Mouse (Mus musculus): ENCODE results near the gene Atp6ap1l. TPM values are rescaled to one million over a fixed set of nuclear protein-coding genes. Genes with fewer than 3 reads are reported as not detected.
"Not testable (repeated sequence)": the region's sequence is repeated elsewhere in the genome, so short reads cannot be mapped to it uniquely, and the experiment has no call there.

The Atp6ap1l gene
- 0.23 TPM in 1 of 2 replicates, not detected in the other for polyA plus RNA-seq (2015; fragmentation: Nextera tagmentation; extraction: Ambion mirVana)

GRCm38 (mm10) chr13:90905176-90905575, at the start of gene Atp6ap1l:
TSS of gene Atp6ap1l (minus strand) at chr13:90905355.
- WGBS = 93% methylated on average over 5 of the region's 5 CpGs
- no peak within 1 kb of the TSS for H3K4me2 ChIP-seq
- H3K4me3 ChIP-seq (replicated peaks) = no peak within 1 kb of the TSS
- no peaks in the 10 kb centered on the region for H3K9me3 ChIP-seq (replicated peaks)
- H3K9ac ChIP-seq = no peak within 1 kb of the TSS
- no peak within 1 kb of the TSS for H3K27ac ChIP-seq
- no peaks in the 10 kb centered on the region for H3K36me3 ChIP-seq
- no peak for ATAC-seq (replicated peaks; ENCODE audit: low FRiP score)
- no peaks in the 10 kb centered on the region for H3K4me1 ChIP-seq
- H3K27me3 ChIP-seq = no peaks in the 10 kb centered on the region

GRCm38 (mm10) chr13:90939600-90939999, 34.4 kb upstream of the Atp6ap1l start:
- no peak for ATAC-seq (replicated peaks; ENCODE audit: low FRiP score)
- H3K27me3 ChIP-seq = no peaks in the 10 kb centered on the region

GRCm38 (mm10) chr13:90939192-90939591, 34.0 kb upstream of the Atp6ap1l start:
- 0 out of 2 replicates have a peak, but pooled peaks have one; percentile 43 for ATAC-seq (replicated peaks; ENCODE audit: low FRiP score)
- no peak overlapping the region for H3K4me3 ChIP-seq (replicated peaks)
- WGBS = 58% methylated on average over 6 of the region's 6 CpGs

More at GRCm38 (mm10) chr13:90939600-90939999, 34.4 kb upstream of the Atp6ap1l start:
- no peak overlapping the region for H3K9ac ChIP-seq
- H3K9me3 ChIP-seq (replicated peaks) = no peaks in the 10 kb centered on the region
- no peak overlapping the region for H3K4me2 ChIP-seq
- H3K36me3 ChIP-seq = no peaks in the 10 kb centered on the region
- WGBS = 85% methylated on average over 5 of the region's 5 CpGs
- H3K4me3 ChIP-seq (replicated peaks) = no peak overlapping the region
- H3K4me1 ChIP-seq = no peaks in the 10 kb centered on the region
- H3K27ac ChIP-seq = no peak overlapping the region

GRCm38 (mm10) chr13:90935852-90936251, 30.7 kb upstream of the Atp6ap1l start:
- H3K4me2 ChIP-seq = no peak overlapping the region
- no peaks in the 10 kb centered on the region for H3K27me3 ChIP-seq
- H3K36me3 ChIP-seq = no peaks in the 10 kb centered on the region
- H3K9me3 ChIP-seq (replicated peaks) = no peaks in the 10 kb centered on the region
- no peak overlapping the region for H3K9ac ChIP-seq
- no peak overlapping the region for H3K4me3 ChIP-seq (replicated peaks)
- WGBS = 85% methylated on average over 7 of the region's 7 CpGs
- no peaks in the 10 kb centered on the region for H3K4me1 ChIP-seq
- ATAC-seq (replicated peaks; ENCODE audit: low FRiP score) = no peak
- no peak overlapping the region for H3K27ac ChIP-seq

More at GRCm38 (mm10) chr13:90939192-90939591, 34.0 kb upstream of the Atp6ap1l start:
- H3K27me3 ChIP-seq = no peaks in the 10 kb centered on the region
- H3K4me1 ChIP-seq = no peaks in the 10 kb centered on the region
- H3K27ac ChIP-seq = no peak overlapping the region
- no peak overlapping the region for H3K4me2 ChIP-seq
- no peak overlapping the region for H3K9ac ChIP-seq
- no peaks in the 10 kb centered on the region for H3K9me3 ChIP-seq (replicated peaks)
- no peaks in the 10 kb centered on the region for H3K36me3 ChIP-seq

GRCm38 (mm10) chr13:90933256-90933655, 28.1 kb upstream of the Atp6ap1l start:
- Histone ChIP-seq H3K9ac (no peak overlapping the region), H3K4me1 (no peaks in the 10 kb centered on the region), H3K27ac (no peak overlapping the region), H3K9me3 (replicated peaks) (no peaks in the 10 kb centered on the region), H3K4me3 (replicated peaks) (no peak overlapping the region), H3K27me3 (no peaks in the 10 kb centered on the region), H3K4me2 (no peak overlapping the region), H3K36me3 (peaks cover 6% of the 10 kb centered on the region; the same call in 1 of the 2 replicates)
- no peak for ATAC-seq (replicated peaks; ENCODE audit: low FRiP score)
- 81% methylated on average over 3 of the region's 3 CpGs for WGBS

GRCm38 (mm10) chr13:90929847-90930246, 24.7 kb upstream of the Atp6ap1l start:
- no peak overlapping the region for H3K4me2 ChIP-seq
- H3K4me1 ChIP-seq = no peaks in the 10 kb centered on the region
- no peaks in the 10 kb centered on the region for H3K27me3 ChIP-seq
- 22% methylated on average over 5 of the region's 5 CpGs for WGBS
- H3K9ac ChIP-seq = no peak overlapping the region
- H3K9me3 ChIP-seq (replicated peaks) = no peaks in the 10 kb centered on the region
- no peak overlapping the region for H3K27ac ChIP-seq
- peaks cover 40% of the 10 kb centered on the region for H3K36me3 ChIP-seq
- H3K4me3 ChIP-seq (replicated peaks) = no peak overlapping the region
- ATAC-seq (replicated peaks; ENCODE audit: low FRiP score) = 0 out of 2 replicates have a peak, but pooled peaks have one; percentile 23

GRCm38 (mm10) chr13:90928266-90928665, 23.1 kb upstream of the Atp6ap1l start:
- H3K27ac ChIP-seq; ATAC-seq (replicated peaks; ENCODE audit: low FRiP score); H3K9ac ChIP-seq; H3K4me1 ChIP-seq; H3K27me3 ChIP-seq; H3K9me3 ChIP-seq (replicated peaks); H3K4me3 ChIP-seq (replicated peaks); H3K4me2 ChIP-seq: not testable (repeated sequence)
- peaks cover 42% of the 10 kb centered on the region for H3K36me3 ChIP-seq
- 96% methylated on average over 9 of the region's 10 CpGs for WGBS

- peaks cover 4% of the 10 kb centered on the region; the same call in 1 of the 2 replicates for H3K4me1 ChIP-seq
- H3K27ac ChIP-seq = no peak overlapping the region
- ATAC-seq (replicated peaks; ENCODE audit: low FRiP score) = no peak
- peaks cover 42% of the 10 kb centered on the region for H3K36me3 ChIP-seq
- H3K27me3 ChIP-seq = no peaks in the 10 kb centered on the region
- no peak overlapping the region for H3K4me3 ChIP-seq (replicated peaks)
- no peak overlapping the region for H3K4me2 ChIP-seq
- no peak overlapping the region for H3K9ac ChIP-seq
- 76% methylated on average over 5 of the region's 5 CpGs for WGBS
- no peaks in the 10 kb centered on the region for H3K9me3 ChIP-seq (replicated peaks)
Observed at GRCm38 (mm10) chr13:90926938-90927633, 21.9 kb upstream of the Atp6ap1l start.

- Histone ChIP-seq H3K4me3 (replicated peaks) (no peak overlapping the region), H3K27ac (no peak overlapping the region), H3K9me3 (replicated peaks) (no peaks in the 10 kb centered on the region), H3K4me1 (peaks cover 4% of the 10 kb centered on the region; the same call in 1 of the 2 replicates), H3K27me3 (no peaks in the 10 kb centered on the region), H3K4me2 (no peak overlapping the region), H3K36me3 (peaks cover 42% of the 10 kb centered on the region), H3K9ac (no peak overlapping the region)
- WGBS = 82% methylated on average over 7 of the region's 7 CpGs
- no peak for ATAC-seq (replicated peaks; ENCODE audit: low FRiP score)
Observed at GRCm38 (mm10) chr13:90926125-90926765, 21.1 kb upstream of the Atp6ap1l start.

GRCm38 (mm10) chr13:90925191-90925590, 20.0 kb upstream of the Atp6ap1l start:
- Histone ChIP-seq H3K9me3 (replicated peaks) (no peaks in the 10 kb centered on the region), H3K27me3 (no peaks in the 10 kb centered on the region), H3K4me2 (no peak overlapping the region), H3K36me3 (peaks cover 42% of the 10 kb centered on the region), H3K27ac (no peak overlapping the region), H3K4me1 (peaks cover 4% of the 10 kb centered on the region; the same call in 1 of the 2 replicates), H3K4me3 (replicated peaks) (no peak overlapping the region), H3K9ac (no peak overlapping the region)
- ATAC-seq (replicated peaks; ENCODE audit: low FRiP score) = no peak
- WGBS = 87% methylated on average over 5 of the region's 5 CpGs

- no peak for ATAC-seq (replicated peaks; ENCODE audit: low FRiP score)
- Histone ChIP-seq H3K9ac (peak overlapping the region; percentile 90), H3K27ac (peak overlapping the region; percentile 83; the same call in 1 of the 2 replicates), H3K4me3 (replicated peaks) (peak overlapping the region; percentile 95), H3K4me2 (peak overlapping the region; percentile 61), H3K27me3 (no peaks in the 10 kb centered on the region), H3K4me1 (peaks cover 4% of the 10 kb centered on the region; the same call in 1 of the 2 replicates), H3K9me3 (replicated peaks) (no peaks in the 10 kb centered on the region), H3K36me3 (peaks cover 42% of the 10 kb centered on the region)
- WGBS = 47% methylated on average over 9 of the region's 9 CpGs
Observed at GRCm38 (mm10) chr13:90924072-90924471, 18.9 kb upstream of the Atp6ap1l start.

GRCm38 (mm10) chr13:90923617-90924016, 18.5 kb upstream of the Atp6ap1l start:
- WGBS = under 1% methylated on average over 13 of the region's 13 CpGs
- Histone ChIP-seq H3K36me3 (peaks cover 38% of the 10 kb centered on the region), H3K4me2 (peak overlapping the region; percentile 61), H3K4me3 (replicated peaks) (peak overlapping the region; percentile 95), H3K27ac (peak overlapping the region; percentile 83), H3K9ac (peak overlapping the region; percentile 90)
- not testable (repeated sequence) for H3K27me3 ChIP-seq; H3K9me3 ChIP-seq (replicated peaks); ATAC-seq (replicated peaks; ENCODE audit: low FRiP score); H3K4me1 ChIP-seq

Data from kidney, embryonic 15.5 days (tissue).